Mouse (Mus musculus) splenic B cell, adult 2 months (primary cell): ENCODE measurements around the gene Susd6.

Experiments
- DNase-seq: peaks from one replicate; pipeline ENCODE4 v3.0.0-alpha.2; 2011; ENCODE audit warnings: low read depth, low spot score
- H3K27me3 ChIP-seq: 2 replicates; pipeline ENCODE4 v1.6.1; 2012; ENCODE audit warnings: mild to moderate bottlenecking, low read length, moderate library complexity, mixed read lengths; ENCODE audit not compliant: control insufficient read depth, poor library complexity, insufficient read depth, severe bottlenecking
- H3K36me3 ChIP-seq: 2 replicates; pipeline ENCODE4 v1.6.1; 2012; ENCODE audit warnings: mild to moderate bottlenecking, low read length, moderate library complexity, mixed read lengths; ENCODE audit not compliant: control insufficient read depth, poor library complexity, insufficient read depth, severe bottlenecking

Gene Susd6

DNA sequence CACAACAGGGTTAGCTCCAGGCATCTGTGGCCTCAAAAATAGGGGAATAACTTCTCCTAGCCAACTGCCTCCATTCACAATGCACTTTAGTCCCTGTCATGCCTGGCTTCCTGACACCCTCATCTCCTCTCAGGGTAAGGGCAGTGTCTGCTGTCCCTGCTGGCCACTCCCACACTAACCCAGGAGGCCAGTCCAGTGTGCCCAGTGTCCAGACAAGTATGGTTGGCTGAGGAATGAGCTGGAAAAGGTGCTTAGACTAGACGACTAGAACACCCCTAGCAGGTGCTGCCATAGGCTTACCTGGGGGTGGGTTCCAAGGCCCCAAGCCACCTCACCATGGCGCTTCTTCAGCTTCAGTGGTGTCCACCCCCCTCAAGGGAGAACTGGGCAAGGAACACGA, 88.3 kb downstream of the Susd6 start:
- no peak for DNase-seq
- Histone ChIP-seq H3K27me3 (no peaks in the 10 kb centered on the region), H3K36me3 (peaks cover 12% of the 10 kb centered on the region)

GRCm38 (mm10) chr12:80879267-80879666, 89.0 kb downstream of the Susd6 start:
- peaks cover 12% of the 10 kb centered on the region for H3K36me3 ChIP-seq
- H3K27me3 ChIP-seq, result no peaks in the 10 kb centered on the region
- DNase-seq, result no peak

GRCm38 (mm10) chr12:80881121-80881520, 90.8 kb downstream of the Susd6 start:
- Histone ChIP-seq H3K27me3 (no peaks in the 10 kb centered on the region), H3K36me3 (peaks cover 9% of the 10 kb centered on the region)
- no peak for DNase-seq

- DNase-seq, result no peak
Observed at GRCm38 (mm10) chr12:80883278-80883677, 93.0 kb downstream of the Susd6 start.

DNA sequence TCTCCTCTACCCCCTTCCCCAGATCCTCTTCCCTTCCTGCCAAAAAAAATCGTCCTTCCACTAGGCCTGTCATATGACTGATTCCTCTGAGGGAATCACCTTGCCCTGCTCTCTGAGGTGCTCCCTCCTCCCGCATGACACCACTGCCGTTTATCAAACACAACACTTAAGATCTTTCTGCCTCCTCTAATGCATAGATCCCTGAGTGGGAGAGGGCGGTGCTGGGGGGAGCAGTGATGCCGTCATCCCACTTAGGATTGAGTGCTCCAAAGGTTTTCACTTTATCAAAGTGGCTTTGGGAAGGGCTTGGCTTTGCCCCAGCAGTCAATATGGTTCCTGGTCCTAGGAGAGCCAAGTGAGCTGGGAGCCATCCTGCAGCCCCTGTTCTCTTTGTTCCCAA, 93.6 kb downstream of the Susd6 start:
- Histone ChIP-seq H3K27me3 (no peaks in the 10 kb centered on the region), H3K36me3 (peaks cover 5% of the 10 kb centered on the region)
- no peak for DNase-seq

More at GRCm38 (mm10) chr12:80883278-80883677, 93.0 kb downstream of the Susd6 start:
- Histone ChIP-seq H3K27me3 (no peaks in the 10 kb centered on the region), H3K36me3 (peaks cover 6% of the 10 kb centered on the region)

- Histone ChIP-seq H3K36me3 (no peaks in the 10 kb centered on the region; the same call in 1 of the 2 replicates), H3K27me3 (no peaks in the 10 kb centered on the region)
- DNase-seq, result peak; percentile 33
Observed at GRCm38 (mm10) chr12:80885301-80886288, 95.3 kb downstream of the Susd6 start.

GRCm38 (mm10) chr12:80887036-80887435, 96.7 kb downstream of the Susd6 start:
- Histone ChIP-seq H3K27me3 (no peaks in the 10 kb centered on the region), H3K36me3 (no peaks in the 10 kb centered on the region)
- DNase-seq, result no peak

DNA sequence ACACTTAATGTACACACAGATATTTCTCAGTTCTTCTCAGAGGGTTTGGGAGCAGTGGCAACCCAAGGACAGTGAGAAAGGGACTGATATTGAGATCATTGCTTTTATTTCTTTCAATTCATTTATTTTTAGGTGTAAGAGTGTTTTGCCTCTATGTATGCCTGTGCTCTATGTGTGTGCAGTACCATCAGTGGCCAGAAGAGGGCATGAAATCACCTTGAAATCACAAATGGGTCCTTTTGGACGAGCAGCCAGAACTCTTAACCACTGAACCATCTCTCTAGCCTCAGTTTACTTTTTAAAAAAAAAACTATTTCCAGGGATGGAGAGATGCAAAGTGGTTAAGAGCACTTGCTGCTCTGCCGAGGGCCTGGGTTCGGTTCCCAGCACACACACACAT, 99.0 kb downstream of the Susd6 start:
- H3K36me3 ChIP-seq, result no peaks in the 10 kb centered on the region
- peak; percentile 32 for DNase-seq
- H3K27me3 ChIP-seq, result no peaks in the 10 kb centered on the region

GRCm38 (mm10) chr12:80891074-80891473, 100.8 kb downstream of the Susd6 start:
- no peaks in the 10 kb centered on the region for H3K27me3 ChIP-seq
- DNase-seq, result no peak
- no peaks in the 10 kb centered on the region for H3K36me3 ChIP-seq

- DNase-seq, result no peak
Observed at GRCm38 (mm10) chr12:80893720-80894494, 103.6 kb downstream of the Susd6 start.

GRCm38 (mm10) chr12:80894973-80895570, 104.8 kb downstream of the Susd6 start:
- DNase-seq, result peak; percentile 81
- peaks cover 2% of the 10 kb centered on the region; the same call in 1 of the 2 replicates for H3K27me3 ChIP-seq
- H3K36me3 ChIP-seq, result no peaks in the 10 kb centered on the region

More at GRCm38 (mm10) chr12:80893720-80894494, 103.6 kb downstream of the Susd6 start:
- H3K27me3 ChIP-seq, result peaks cover 2% of the 10 kb centered on the region; the same call in 1 of the 2 replicates
- no peaks in the 10 kb centered on the region for H3K36me3 ChIP-seq

GRCm38 (mm10) chr12:80909631-80910030, 119.3 kb downstream of the Susd6 start:
- Histone ChIP-seq H3K27me3 (no peaks in the 10 kb centered on the region), H3K36me3 (no peaks in the 10 kb centered on the region)
- no peak for DNase-seq

GRCm38 (mm10) chr12:80917764-80918163, 127.5 kb downstream of the Susd6 start:
- Histone ChIP-seq H3K27me3 (no peaks in the 10 kb centered on the region), H3K36me3 (no peaks in the 10 kb centered on the region)
- DNase-seq, result peak; percentile 62

DNA sequence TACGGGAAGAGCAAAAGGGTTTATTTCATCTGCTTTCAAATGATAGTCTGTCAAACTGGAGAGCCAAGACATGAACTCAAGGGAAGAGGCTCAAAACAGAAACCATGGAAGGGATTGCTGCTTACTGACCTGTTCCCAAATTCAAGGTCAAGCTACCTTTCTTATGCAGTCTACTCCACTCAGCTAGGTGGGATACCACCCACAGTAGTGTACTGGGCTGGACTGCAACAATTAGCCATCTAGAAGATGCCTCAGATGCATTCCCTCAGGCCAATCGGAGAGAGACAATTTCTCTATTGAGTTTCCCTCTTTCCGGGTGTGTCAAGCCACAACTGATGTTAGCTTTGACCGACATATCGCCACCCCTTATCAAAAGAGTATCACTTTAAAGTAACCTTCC, 131.0 kb downstream of the Susd6 start:
- DNase-seq, result no peak
- Histone ChIP-seq H3K36me3 (no peaks in the 10 kb centered on the region), H3K27me3 (no peaks in the 10 kb centered on the region)
